Mouse (Mus musculus): ENCODE data around the gene B3gnt2.

GRCm38 (mm10) chr11:22839456-22839855, 21.3 kb downstream of the B3gnt2 start:
- TF ChIP-seq POLR2A (IDR thresholded peaks at IDR 0.05; ENCODE audit: low read depth, low read length), result no peak
- no peak for TF ChIP-seq CTCF (IDR thresholded peaks at IDR 0.05; ENCODE audit: borderline replicate concordance, insufficient read depth, low read length)

Data from embryonic fibroblast, embryonic 13.5 days (primary cell).